Mouse (Mus musculus): ENCODE measurements around the gene Fbxl17.

GRCm38 (mm10) chr17:63225959-63226358, 273.9 kb downstream of the Fbxl17 start:
- TF ChIP-seq CTCF (IDR thresholded peaks at IDR 0.05; ENCODE audit: borderline replicate concordance, insufficient read depth, low read length) (no peak), POLR2A (IDR thresholded peaks at IDR 0.05; ENCODE audit: low read depth, low read length) (no peak)

All from embryonic fibroblast, embryonic 13.5 days (primary cell).